ENCODE assay signal across 9 mouse cellular contexts in the genomic region with DNA sequence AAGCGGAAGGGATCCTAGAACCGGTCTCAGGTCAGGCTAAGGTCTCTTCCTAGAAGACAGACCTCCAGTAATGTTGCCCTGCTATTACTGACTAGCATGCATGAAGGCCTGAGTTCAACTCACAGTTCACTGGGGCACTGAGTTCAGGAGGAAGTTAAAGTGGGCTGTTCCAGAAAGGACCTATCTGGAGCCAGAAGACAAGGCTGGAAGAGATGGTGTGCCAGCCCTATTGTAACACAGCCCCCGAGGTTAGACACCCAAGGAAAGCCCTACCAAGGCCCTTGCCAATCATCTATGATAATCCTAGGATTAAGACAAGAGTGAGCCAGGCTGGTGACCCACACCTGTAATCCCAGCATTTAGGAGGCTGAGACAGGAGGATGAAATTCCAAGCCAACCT. TPM values are rescaled to one million over a fixed set of nuclear protein-coding genes. Genes with fewer than 3 reads are reported as not detected.
A peak's percentile ranks its signal among the peaks of the same experiment; 100 is the strongest.
DNase-seq lines count a peak whose midpoint lies in the region; ATAC-seq and TF ChIP-seq lines count a peak whose summit lies in the region.
"Had no signal": no experiment of that assay in that cellular context is flagged by ENCODE, and none has a peak within 500 bp of the region (broad histone marks: within the 10 kb centered on the region; RNA-seq: fewer than 3 reads in every experiment).

No protein-coding gene starts in this region.

- TF ChIP-seq POLR2A in small intestine, adult 2 months (IDR thresholded peaks at IDR 0.05; ENCODE audit: low read depth, low read length) = no peak; the same call in 1 of the 2 replicates

- H3K9me3 ChIP-seq in forebrain, embryonic 12.5 days = no peaks in the 10 kb centered on the region
- no peaks in the 10 kb centered on the region for H3K9me3 ChIP-seq in forebrain, embryonic 13.5 days (replicated peaks)
- no peaks in the 10 kb centered on the region for H3K9me3 ChIP-seq in lung, embryonic 16.5 days (ENCODE audit: control insufficient read depth, low read length)
- no peaks in the 10 kb centered on the region for H3K9me3 ChIP-seq in limb, embryonic 10.5 days (replicated peaks)

- H3K4me3 ChIP-seq in forebrain, embryonic 12.5 days (replicated peaks) = no peak overlapping the region; the same call in 1 of the 2 replicates
- no peak overlapping the region for H3K4me3 ChIP-seq in forebrain, embryonic 13.5 days
- H3K4me3 ChIP-seq in lung, embryonic 16.5 days (ENCODE audit: low read length) = peak overlapping the region; percentile 66
- H3K4me3 ChIP-seq in limb, embryonic 10.5 days = peak overlapping the region; percentile 58
- H3K4me3 ChIP-seq in small intestine, adult 2 months (ENCODE audit: low read depth, low read length) = peak overlapping the region; percentile 68

- H3K4me1 ChIP-seq in forebrain, embryonic 12.5 days = peaks cover 9% of the 10 kb centered on the region
- H3K4me1 ChIP-seq in forebrain, embryonic 13.5 days = peaks cover 8% of the 10 kb centered on the region
- peaks cover 10% of the 10 kb centered on the region; the same call in 1 of the 2 replicates for H3K4me1 ChIP-seq in lung, embryonic 16.5 days (replicated peaks; ENCODE audit: control insufficient read depth, insufficient read depth, low read length)
- H3K4me1 ChIP-seq in limb, embryonic 10.5 days = peaks cover 9% of the 10 kb centered on the region
- H3K4me1 ChIP-seq in small intestine, adult 2 months (ENCODE audit: control insufficient read depth, insufficient read depth, insufficient read length, low read length) = no peaks in the 10 kb centered on the region

- DNase-seq in lung, postnatal 25 days (ENCODE audit: low spot score) = no peak
- no peak for DNase-seq in limb, embryonic 10.5 days (ENCODE audit: low spot score)
- no peak for DNase-seq in adrenal gland, postnatal 25 days
- no peak for DNase-seq in embryo, embryonic 11 days
- DNase-seq: kidney, adult 9 months had no signal

- peak overlapping the region; percentile 80 for H3K4me2 ChIP-seq in forebrain, embryonic 12.5 days
- no peak overlapping the region for H3K4me2 ChIP-seq in forebrain, embryonic 13.5 days
- H3K4me2 ChIP-seq in lung, embryonic 16.5 days (ENCODE audit: low read depth, low read length) = peak overlapping the region; percentile 83

- TF ChIP-seq CTCF in small intestine, adult 2 months (IDR thresholded peaks at IDR 0.05; ENCODE audit: extremely low read depth, insufficient read length, insufficient replicate concordance, low read depth, low read length) = no peak

- H3K27me3 ChIP-seq in forebrain, embryonic 12.5 days = peaks cover 61% of the 10 kb centered on the region
- H3K27me3 ChIP-seq in forebrain, embryonic 13.5 days = peaks cover 55% of the 10 kb centered on the region
- peaks cover 6% of the 10 kb centered on the region; the same call in 1 of the 2 replicates for H3K27me3 ChIP-seq in lung, embryonic 16.5 days (ENCODE audit: control insufficient read depth, insufficient read depth, low read depth, low read length)
- peaks cover 55% of the 10 kb centered on the region for H3K27me3 ChIP-seq in limb, embryonic 10.5 days (ENCODE audit: low read depth, poor library complexity, severe bottlenecking)
- H3K27me3 ChIP-seq in small intestine, adult 2 months (ENCODE audit: control insufficient read depth, insufficient read depth, low read length) = no peaks in the 10 kb centered on the region

- no peak overlapping the region for H3K27ac ChIP-seq in forebrain, embryonic 12.5 days
- no peak overlapping the region for H3K27ac ChIP-seq in forebrain, embryonic 13.5 days
- no peak overlapping the region for H3K27ac ChIP-seq in lung, embryonic 16.5 days (ENCODE audit: low read length)
- H3K27ac ChIP-seq in limb, embryonic 10.5 days = no peak overlapping the region
- no peak overlapping the region for H3K27ac ChIP-seq in small intestine, adult 2 months (ENCODE audit: insufficient read depth, low read depth, low read length)

- H3K36me3 ChIP-seq in forebrain, embryonic 12.5 days (replicated peaks) = no peaks in the 10 kb centered on the region
- no peaks in the 10 kb centered on the region for H3K36me3 ChIP-seq in forebrain, embryonic 13.5 days (ENCODE audit: poor library complexity, severe bottlenecking)
- H3K36me3 ChIP-seq in lung, embryonic 16.5 days (ENCODE audit: control insufficient read depth, insufficient read depth, low read length) = no peaks in the 10 kb centered on the region
- H3K36me3 ChIP-seq in limb, embryonic 10.5 days = no peaks in the 10 kb centered on the region
- no peaks in the 10 kb centered on the region for H3K36me3 ChIP-seq in small intestine, adult 2 months (ENCODE audit: control insufficient read depth, insufficient read depth, low read length)

- 57% methylated on average over 3 of the region's 3 CpGs for WGBS in forebrain, embryonic 12.5 days
- WGBS in forebrain, embryonic 13.5 days = 59% methylated on average over 3 of the region's 3 CpGs
- 52% methylated on average over 3 of the region's 3 CpGs for WGBS in lung, embryonic 16.5 days
- WGBS in limb, embryonic 10.5 days = 59% methylated on average over 3 of the region's 3 CpGs
- WGBS in small intestine, adult 2 months = 67% methylated on average over 3 of the region's 3 CpGs

- ATAC-seq in forebrain, embryonic 12.5 days (ENCODE audit: low FRiP score) = no peak
- ATAC-seq in forebrain, embryonic 13.5 days = no peak
- no peak for ATAC-seq in lung, embryonic 16.5 days (ENCODE audit: low read depth)

- H3K9ac ChIP-seq in forebrain, embryonic 12.5 days = no peak overlapping the region
- no peak overlapping the region for H3K9ac ChIP-seq in forebrain, embryonic 13.5 days
- peak overlapping the region; percentile 76 for H3K9ac ChIP-seq in lung, embryonic 16.5 days (ENCODE audit: low read length)

RNA-seq across cellular contexts. Expression of gene Kcnk6, which starts 0.8 kb away (rescaled TPM):
- 0.43 and 0.63 TPM in 2 replicates for polyA plus RNA-seq in forebrain, embryonic 12.5 days (2016; fragmentation: Nextera tagmentation; extraction: Ambion mirVana)
- 0.27 and 0.44 TPM in 2 replicates for polyA plus RNA-seq in forebrain, embryonic 13.5 days (2015; fragmentation: Nextera tagmentation; extraction: Ambion mirVana)
- 1.6 and 2.9 TPM in 2 replicates for polyA plus RNA-seq in lung, embryonic 16.5 days (2015; fragmentation: Nextera tagmentation; extraction: Ambion mirVana)
- polyA plus RNA-seq in limb, embryonic 10.5 days (2016; fragmentation: Nextera tagmentation; extraction: Ambion mirVana) = 0.70 and 1.2 TPM in 2 replicates
- 23.4 and 42.4 TPM in 2 replicates for polyA plus RNA-seq in small intestine, adult 2 months (2012; rRNA removed)
- 1.1 and 1.6 TPM in 2 replicates for total RNA-seq in adrenal gland, postnatal 25 days (2021)

RNA-seq across cellular contexts. Expression of gene Yif1b, which starts 6.6 kb away (rescaled TPM):
- 70.3 and 73.8 TPM in 2 replicates for polyA plus RNA-seq in forebrain, embryonic 12.5 days (2016; fragmentation: Nextera tagmentation; extraction: Ambion mirVana)
- polyA plus RNA-seq in forebrain, embryonic 13.5 days (2015; fragmentation: Nextera tagmentation; extraction: Ambion mirVana) = 73.4 and 75.5 TPM in 2 replicates
- 126 and 136 TPM in 2 replicates for polyA plus RNA-seq in lung, embryonic 16.5 days (2015; fragmentation: Nextera tagmentation; extraction: Ambion mirVana)
- 99.8 and 103 TPM in 2 replicates for polyA plus RNA-seq in limb, embryonic 10.5 days (2016; fragmentation: Nextera tagmentation; extraction: Ambion mirVana)
- polyA plus RNA-seq in small intestine, adult 2 months (2012; rRNA removed) = 41.8 and 49.8 TPM in 2 replicates
- 43.6 and 49.3 TPM in 2 replicates for total RNA-seq in adrenal gland, postnatal 25 days (2021)

RNA-seq across cellular contexts. Expression of gene 2200002D01Rik, which starts 16.7 kb away (rescaled TPM):
- polyA plus RNA-seq in forebrain, embryonic 12.5 days (2016; fragmentation: Nextera tagmentation; extraction: Ambion mirVana) = 0.76 and 1.4 TPM in 2 replicates
- 1.2 and 1.5 TPM in 2 replicates for polyA plus RNA-seq in forebrain, embryonic 13.5 days (2015; fragmentation: Nextera tagmentation; extraction: Ambion mirVana)
- 21.9 and 32.5 TPM in 2 replicates for polyA plus RNA-seq in lung, embryonic 16.5 days (2015; fragmentation: Nextera tagmentation; extraction: Ambion mirVana)
- 2.6 and 3.4 TPM in 2 replicates for polyA plus RNA-seq in limb, embryonic 10.5 days (2016; fragmentation: Nextera tagmentation; extraction: Ambion mirVana)
- polyA plus RNA-seq in small intestine, adult 2 months (2012; rRNA removed) = 287 and 852 TPM in 2 replicates
- 0.86 and 2.0 TPM in 2 replicates for total RNA-seq in adrenal gland, postnatal 25 days (2021)

RNA-seq across cellular contexts. Expression of gene Catsperg1, which starts 17.7 kb away (rescaled TPM):
- polyA plus RNA-seq in forebrain, embryonic 12.5 days (2016; fragmentation: Nextera tagmentation; extraction: Ambion mirVana) = 0.78 and 0.87 TPM in 2 replicates
- 1.1 and 1.2 TPM in 2 replicates for polyA plus RNA-seq in forebrain, embryonic 13.5 days (2015; fragmentation: Nextera tagmentation; extraction: Ambion mirVana)
- polyA plus RNA-seq in lung, embryonic 16.5 days (2015; fragmentation: Nextera tagmentation; extraction: Ambion mirVana) = 1.1 and 1.7 TPM in 2 replicates
- 0.06 and 0.45 TPM in 2 replicates for polyA plus RNA-seq in limb, embryonic 10.5 days (2016; fragmentation: Nextera tagmentation; extraction: Ambion mirVana)
- polyA plus RNA-seq in small intestine, adult 2 months (2012; rRNA removed) = 0.32 and 0.53 TPM in 2 replicates
- 0.67 and 2.8 TPM in 2 replicates for total RNA-seq in adrenal gland, postnatal 25 days (2021)

RNA-seq across cellular contexts. Expression of gene Spint2, which starts 50.2 kb away (rescaled TPM):
- polyA plus RNA-seq in forebrain, embryonic 12.5 days (2016; fragmentation: Nextera tagmentation; extraction: Ambion mirVana) = 42.2 and 45.0 TPM in 2 replicates
- 30.1 and 41.3 TPM in 2 replicates for polyA plus RNA-seq in forebrain, embryonic 13.5 days (2015; fragmentation: Nextera tagmentation; extraction: Ambion mirVana)
- polyA plus RNA-seq in lung, embryonic 16.5 days (2015; fragmentation: Nextera tagmentation; extraction: Ambion mirVana) = 309 and 317 TPM in 2 replicates
- 58.8 and 71.8 TPM in 2 replicates for polyA plus RNA-seq in limb, embryonic 10.5 days (2016; fragmentation: Nextera tagmentation; extraction: Ambion mirVana)
- 663 and 1,754 TPM in 2 replicates for polyA plus RNA-seq in small intestine, adult 2 months (2012; rRNA removed)
- total RNA-seq in adrenal gland, postnatal 25 days (2021) = 23.0 and 36.9 TPM in 2 replicates

Comparison
In these comparisons a context has a peak if more than half of its experiments do, and no peak if none do; other contexts are left out.
1. H3K4me3 ChIP-seq: peak in lung, embryonic 16.5 days (single experiment), limb, embryonic 10.5 days (single experiment) and small intestine, adult 2 months (single experiment); none in forebrain, embryonic 12.5 days (single experiment) and forebrain, embryonic 13.5 days (single experiment).